Mouse (Mus musculus): ENCODE measurements around the gene Pard3b.

Pard3b gene

GRCm38 (mm10) chr1:61924958-61925357 is 286.3 kb downstream of the Pard3b start:
- DNase-seq (ENCODE audit: inconsistent ontology term) = no peak

GRCm38 (mm10) chr1:61925541-61925940 is 286.9 kb downstream of the Pard3b start:
- DNase-seq (ENCODE audit: inconsistent ontology term) = no peak

GRCm38 (mm10) chr1:61928131-61928761 is 289.6 kb downstream of the Pard3b start:
- DNase-seq (ENCODE audit: inconsistent ontology term) = no peak

- no peak for DNase-seq (ENCODE audit: inconsistent ontology term)
Measured at GRCm38 (mm10) chr1:61933574-61933973, 294.9 kb downstream of the Pard3b start.

GRCm38 (mm10) chr1:61934760-61935159 is 296.1 kb downstream of the Pard3b start:
- DNase-seq (ENCODE audit: inconsistent ontology term) = no peak

- DNase-seq (ENCODE audit: inconsistent ontology term) = no peak
Measured at GRCm38 (mm10) chr1:61939882-61940281, 301.3 kb downstream of the Pard3b start.

GRCm38 (mm10) chr1:61961533-61961932 is 322.9 kb downstream of the Pard3b start:
- DNase-seq (ENCODE audit: inconsistent ontology term) = no peak

GRCm38 (mm10) chr1:61962571-61962970 is 323.9 kb downstream of the Pard3b start:
- DNase-seq (ENCODE audit: inconsistent ontology term) = peak; percentile 96

- no peak for DNase-seq (ENCODE audit: inconsistent ontology term)
Measured at GRCm38 (mm10) chr1:61967124-61967523, 328.5 kb downstream of the Pard3b start.

GRCm38 (mm10) chr1:61967807-61968206 is 329.2 kb downstream of the Pard3b start:
- DNase-seq (ENCODE audit: inconsistent ontology term) = no peak

GRCm38 (mm10) chr1:61997711-61998110 is 359.1 kb downstream of the Pard3b start:
- DNase-seq (ENCODE audit: inconsistent ontology term) = peak; percentile 7

GRCm38 (mm10) chr1:62008811-62009210 is 370.2 kb downstream of the Pard3b start:
- peak; percentile 5 for DNase-seq (ENCODE audit: inconsistent ontology term)

- DNase-seq (ENCODE audit: inconsistent ontology term) = no peak
Measured at GRCm38 (mm10) chr1:62011712-62012111, 373.1 kb downstream of the Pard3b start.

- DNase-seq (ENCODE audit: inconsistent ontology term) = no peak
Measured at GRCm38 (mm10) chr1:62016536-62017300, 378.1 kb downstream of the Pard3b start.

- no peak for DNase-seq (ENCODE audit: inconsistent ontology term)
Measured at GRCm38 (mm10) chr1:62018276-62018675, 379.7 kb downstream of the Pard3b start.

GRCm38 (mm10) chr1:62019743-62020142 is 381.1 kb downstream of the Pard3b start:
- no peak for DNase-seq (ENCODE audit: inconsistent ontology term)

- peak; percentile 64 for DNase-seq (ENCODE audit: inconsistent ontology term)
Measured at GRCm38 (mm10) chr1:62041718-62042117, 403.1 kb downstream of the Pard3b start.

GRCm38 (mm10) chr1:62048592-62048991 is 410.0 kb downstream of the Pard3b start:
- DNase-seq (ENCODE audit: inconsistent ontology term) = no peak

- no peak for DNase-seq (ENCODE audit: inconsistent ontology term)
Measured at GRCm38 (mm10) chr1:62051186-62051825, 412.7 kb downstream of the Pard3b start.

- DNase-seq (ENCODE audit: inconsistent ontology term) = peak; percentile 27
Measured at GRCm38 (mm10) chr1:62053167-62053638, 414.6 kb downstream of the Pard3b start.

GRCm38 (mm10) chr1:62055280-62055679 is 416.7 kb downstream of the Pard3b start:
- no peak for DNase-seq (ENCODE audit: inconsistent ontology term)

- no peak for DNase-seq (ENCODE audit: inconsistent ontology term)
Measured at GRCm38 (mm10) chr1:62070617-62071016, 432.0 kb downstream of the Pard3b start.

- DNase-seq (ENCODE audit: inconsistent ontology term) = no peak
Measured at GRCm38 (mm10) chr1:62071139-62071538, 432.5 kb downstream of the Pard3b start.

Measured in Muller cell, postnatal 12 days (primary cell).